Mouse (Mus musculus): ENCODE results near the gene Plcg2.

Plcg2 gene

DNA sequence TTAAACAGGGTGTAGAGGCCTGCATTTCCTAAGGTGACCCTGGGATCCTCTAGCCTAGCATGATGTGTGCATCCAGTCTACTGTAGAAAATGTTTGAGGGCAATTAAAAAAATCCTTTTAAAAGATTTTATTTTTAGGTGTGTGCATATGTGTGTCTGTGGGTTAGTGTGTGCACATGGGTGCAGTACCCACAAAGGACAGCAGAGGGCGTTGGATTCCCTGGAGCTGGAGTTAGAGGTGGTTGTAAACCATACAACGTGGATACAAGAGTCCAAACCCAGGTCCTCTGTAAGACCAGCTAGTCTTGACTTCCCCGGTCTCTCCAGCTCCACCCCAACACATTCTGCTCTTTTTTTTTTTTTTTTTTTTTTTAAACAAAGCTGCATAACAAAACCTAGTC is 139.4 kb downstream of the Plcg2 start:
- DNase-seq (ENCODE audit: low spot score): no peak

DNA sequence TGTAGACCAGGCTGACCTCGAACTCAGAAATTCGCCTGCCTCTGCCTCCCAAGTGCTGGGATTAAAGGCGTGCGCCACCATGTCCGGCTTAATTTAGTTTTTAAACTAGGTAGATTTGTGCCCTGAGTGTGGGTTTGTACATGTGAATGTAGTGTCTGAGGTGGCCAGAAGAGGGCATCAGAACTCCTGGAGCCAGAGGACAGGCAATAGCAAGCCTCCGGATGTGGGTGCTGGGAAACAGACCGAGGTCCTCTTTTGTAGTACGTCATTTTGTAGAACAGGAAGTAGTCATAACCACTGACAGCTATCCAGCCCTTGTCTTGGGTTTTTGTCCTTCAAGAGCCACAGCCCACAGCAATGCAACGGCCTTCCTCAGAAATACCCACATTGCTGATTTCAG is 141.5 kb downstream of the Plcg2 start:
- no peak for DNase-seq (ENCODE audit: low spot score)

DNA sequence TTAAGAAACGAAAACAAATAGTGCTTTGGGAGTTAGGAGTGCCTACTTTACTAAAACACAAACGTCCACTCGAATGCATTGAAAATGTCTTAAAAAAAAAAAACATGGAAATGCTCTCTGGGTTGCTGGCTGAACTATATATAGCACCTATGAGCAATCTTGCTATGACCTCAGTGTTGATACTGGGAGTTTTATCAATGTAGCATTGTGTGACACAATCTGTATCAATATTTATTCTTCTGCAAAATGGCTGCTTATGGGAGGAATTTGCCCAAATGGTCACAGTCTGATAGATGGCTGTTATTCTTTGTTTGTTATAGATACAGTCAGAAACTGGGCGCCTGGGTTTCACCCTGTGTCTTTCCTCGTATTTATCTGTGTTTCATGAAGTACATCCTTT is 147.4 kb downstream of the Plcg2 start:
- no peak for DNase-seq (ENCODE audit: low spot score)

- no peak for DNase-seq (ENCODE audit: low spot score)
These were observed 147.9 kb downstream of the Plcg2 start for GRCm38 (mm10) chr8:117646020-117646419.

GRCm38 (mm10) chr8:117646440-117646839 is 148.3 kb downstream of the Plcg2 start:
- no peak for DNase-seq (ENCODE audit: low spot score)

DNA sequence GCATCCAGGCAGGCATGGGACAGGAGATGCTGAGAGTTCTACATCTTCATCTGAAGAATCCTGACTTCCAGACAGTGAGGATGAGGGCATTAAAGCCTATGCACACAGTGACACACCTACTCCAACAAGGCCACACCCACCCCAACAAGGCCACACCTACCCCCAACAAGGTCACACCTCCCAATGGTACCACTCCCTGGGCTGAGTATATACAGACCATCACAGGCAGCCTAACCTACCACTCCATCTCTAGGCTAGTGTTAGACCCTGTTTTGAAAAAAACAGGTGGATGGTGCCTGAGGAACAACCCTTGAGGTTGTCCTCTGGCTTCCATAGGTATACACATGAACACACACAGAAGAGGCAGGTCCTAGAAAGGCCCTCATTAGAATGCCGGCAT is 154.2 kb downstream of the Plcg2 start:
- no peak for DNase-seq (ENCODE audit: low spot score)

DNA sequence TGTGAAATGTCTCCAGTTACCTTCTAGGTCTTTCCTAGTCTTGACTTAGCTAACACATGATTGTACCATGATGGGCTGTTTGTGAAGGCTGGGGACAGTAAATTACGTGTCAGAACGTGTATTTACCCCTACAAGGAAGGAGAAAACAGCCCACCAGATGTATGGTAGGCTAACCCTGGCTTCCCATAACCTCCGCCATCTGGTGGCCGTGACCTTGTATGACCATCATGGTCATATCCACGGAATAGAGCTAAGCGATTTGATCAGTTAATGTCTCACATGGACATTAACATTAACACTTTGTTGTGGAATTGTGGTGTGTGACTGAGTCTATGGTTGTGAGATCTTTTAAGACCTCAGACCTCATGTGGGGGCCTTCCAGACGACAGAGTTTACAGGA is 160.9 kb downstream of the Plcg2 start:
- DNase-seq (ENCODE audit: low spot score): no peak

- no peak for DNase-seq (ENCODE audit: low spot score)
These were observed 162.4 kb downstream of the Plcg2 start for GRCm38 (mm10) chr8:117660358-117661031.

DNA sequence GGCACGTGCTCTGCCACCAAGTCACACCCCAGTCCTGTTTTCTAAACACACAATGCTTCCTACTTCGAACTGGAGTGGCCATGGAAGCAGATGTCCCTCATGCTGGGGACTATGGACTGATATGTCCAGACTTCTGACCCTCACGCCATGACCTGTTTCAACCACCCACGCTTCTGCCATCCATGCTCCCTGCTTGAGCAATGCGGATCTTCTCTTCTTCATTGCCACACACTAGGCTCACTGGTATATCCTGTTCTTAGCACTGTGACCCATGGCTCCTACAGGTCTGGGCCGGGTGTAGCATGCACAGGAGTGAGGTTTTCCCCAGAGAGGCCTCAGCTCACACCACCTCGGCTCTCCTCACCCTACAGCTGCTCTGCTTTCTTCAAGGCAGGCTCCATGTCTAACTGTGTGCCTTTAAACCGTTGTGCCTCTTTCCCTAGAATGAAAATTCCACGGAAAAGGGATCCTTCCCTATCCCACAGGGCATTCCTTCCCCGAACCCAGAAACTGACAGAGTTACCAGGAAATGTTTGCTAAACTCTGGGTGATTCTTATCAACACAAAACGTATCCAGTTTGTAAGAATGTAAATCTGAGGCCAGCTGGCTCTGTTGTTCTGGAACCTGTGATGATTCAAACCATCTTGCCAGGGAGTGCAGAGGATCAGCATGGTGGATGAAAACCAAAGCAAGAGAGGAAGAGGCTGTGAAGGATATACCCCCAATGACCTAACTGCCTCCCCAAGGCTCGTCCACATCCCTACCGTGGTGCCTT is 169.4 kb downstream of the Plcg2 start:
- no peak for DNase-seq (ENCODE audit: low spot score)

DNA sequence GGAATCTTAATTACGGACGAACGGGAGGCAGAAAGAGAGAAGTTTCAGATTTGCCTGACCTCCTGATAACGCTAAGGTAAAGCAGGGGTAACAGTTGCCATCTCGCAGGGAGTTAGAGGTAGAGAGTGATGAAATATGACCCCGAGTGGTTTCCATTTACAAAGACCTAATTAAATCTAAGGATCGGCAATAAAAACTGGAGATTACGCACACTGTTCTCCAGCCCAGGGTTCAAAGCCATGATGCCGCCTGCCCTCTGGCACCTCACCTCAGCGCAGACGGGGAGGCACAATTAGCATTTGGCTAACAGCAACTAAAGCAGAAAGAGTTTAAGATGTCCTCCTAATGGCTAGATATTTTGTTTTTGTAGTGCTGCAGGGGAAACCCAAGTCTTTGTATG is 172.4 kb downstream of the Plcg2 start:
- no peak for DNase-seq (ENCODE audit: low spot score)

DNA sequence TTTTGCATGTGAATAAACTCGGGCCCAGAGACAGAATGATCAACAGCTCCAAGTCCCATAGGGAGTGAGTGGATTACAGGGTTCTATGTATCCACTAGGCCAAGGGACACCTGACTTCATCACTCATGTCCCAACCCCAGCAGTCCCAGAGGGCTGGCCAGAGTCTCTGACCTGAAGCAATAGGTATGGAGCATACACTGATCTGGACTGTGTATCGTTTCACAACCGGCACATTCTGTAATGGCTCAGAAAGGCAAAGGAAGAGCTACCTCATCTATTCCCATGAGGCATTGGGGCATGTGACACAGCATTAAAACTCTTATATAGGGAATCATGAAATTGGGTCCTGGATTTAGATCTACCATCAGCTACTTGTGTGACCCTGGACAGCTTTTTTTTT is 174.5 kb downstream of the Plcg2 start:
- no peak for DNase-seq (ENCODE audit: low spot score)

- DNase-seq (ENCODE audit: low spot score): peak; percentile 12
These were observed 175.3 kb downstream of the Plcg2 start, which contains the start of gene Sdr42e1 for GRCm38 (mm10) chr8:117673430-117673830. Sdr42e1 (minus strand) TSS chr8:117673689.

- no peak for DNase-seq (ENCODE audit: low spot score)
These were observed 177.1 kb downstream of the Plcg2 start for GRCm38 (mm10) chr8:117675171-117675570.

GRCm38 (mm10) chr8:117676460-117676859 is 178.4 kb downstream of the Plcg2 start:
- DNase-seq (ENCODE audit: low spot score): no peak

- no peak for DNase-seq (ENCODE audit: low spot score)
These were observed 178.9 kb downstream of the Plcg2 start for GRCm38 (mm10) chr8:117677011-117677410.

GRCm38 (mm10) chr8:117678650-117679049 is 180.6 kb downstream of the Plcg2 start:
- DNase-seq (ENCODE audit: low spot score): no peak

DNA sequence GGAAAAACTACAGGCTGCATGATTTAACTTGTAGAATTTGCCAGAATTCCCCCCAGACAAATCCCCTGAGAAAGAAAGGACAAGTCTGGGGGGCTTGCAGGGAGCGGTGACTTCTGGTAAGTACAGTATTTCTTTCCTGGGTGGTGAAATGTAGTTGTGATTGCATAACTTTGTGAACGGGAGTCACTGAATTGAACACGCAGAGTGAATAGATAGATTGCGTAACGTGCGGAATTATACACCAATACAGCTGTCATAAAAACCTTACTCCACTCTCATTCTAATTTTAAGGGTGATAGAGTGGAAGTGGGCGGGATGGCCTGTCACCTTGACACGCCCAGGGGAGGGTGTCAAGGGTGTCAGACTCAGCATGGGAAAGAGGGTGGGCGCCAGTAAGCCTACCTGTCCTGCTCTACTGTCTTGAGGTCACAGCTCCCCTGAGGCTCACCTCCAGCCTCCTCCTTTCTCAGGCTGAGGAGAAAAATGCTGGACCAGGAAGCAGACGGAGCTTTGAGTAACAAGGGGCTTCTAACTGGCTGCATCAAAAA is 185.9 kb downstream of the Plcg2 start:
- no peak for DNase-seq (ENCODE audit: low spot score)

DNA sequence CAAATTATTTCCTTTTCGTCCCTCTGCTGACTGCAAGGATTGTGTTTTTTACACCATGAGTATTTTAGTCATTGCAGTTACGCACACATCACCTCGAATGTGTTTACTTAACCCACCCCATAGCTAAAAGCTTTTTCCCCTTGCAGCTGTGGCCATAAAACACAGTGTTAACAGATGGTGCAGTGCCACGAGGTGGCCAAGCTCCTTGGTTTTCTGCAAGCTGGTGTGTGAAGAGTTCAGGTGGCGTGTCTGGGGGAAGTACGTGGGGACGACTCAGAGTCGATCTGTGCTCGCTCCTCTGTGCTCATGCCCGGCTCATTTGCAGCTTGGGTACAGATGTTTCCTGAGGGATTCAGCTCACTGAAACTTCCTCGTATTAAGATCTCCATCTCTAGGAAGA is 186.4 kb downstream of the Plcg2 start:
- DNase-seq (ENCODE audit: low spot score): no peak

Data from ovary, adult 18-20 months (tissue).